Mouse (Mus musculus) forebrain, embryonic 12.5 days (tissue): Measurements from ENCODE around the gene Ccdc92b. TPM values are rescaled to one million over a fixed set of nuclear protein-coding genes. Genes with fewer than 3 reads are reported as not detected.

Experiments
- ATAC-seq: fragments of 200-750 bp; cut with Nextera tagmentation; 2 replicates; pipeline ENCODE4 v1.8.0; 2017; ENCODE audit warnings: moderate TSS enrichment; ENCODE audit not compliant: low FRiP score
- H3K27ac ChIP-seq: fragments of 300-500 bp; sonication (generic); 2 replicates; pipeline ENCODE4 v1.5.1; 2016; ENCODE audit warnings: mild to moderate bottlenecking
- H3K27me3 ChIP-seq: fragments of 300-500 bp; sonication (generic); 2 replicates; pipeline ENCODE4 v1.6.1; 2016; ENCODE audit warnings: mild to moderate bottlenecking
- H3K36me3 ChIP-seq: fragments of 300-500 bp; sonication (generic); replicated peaks from 2 replicates; pipeline ENCODE4 v1.6.1; 2016; ENCODE audit warnings: mild to moderate bottlenecking
- H3K4me1 ChIP-seq: fragments of 300-500 bp; sonication (generic); 2 replicates; pipeline ENCODE4 v1.6.1; 2016
- H3K4me2 ChIP-seq: fragments of 300-500 bp; sonication (generic); 2 replicates; pipeline ENCODE4 v1.6.1; 2016; ENCODE audit warnings: mild to moderate bottlenecking, moderate library complexity
- H3K4me3 ChIP-seq: fragments of 300-500 bp; sonication (generic); replicated peaks from 2 replicates; pipeline ENCODE4 v1.5.1; 2016; ENCODE audit warnings: mild to moderate bottlenecking
- H3K9ac ChIP-seq: fragments of 300-500 bp; sonication (generic); 2 replicates; pipeline ENCODE4 v1.6.1; 2016; ENCODE audit warnings: mild to moderate bottlenecking
- H3K9me3 ChIP-seq: fragments of 300-500 bp; sonication (generic); 2 replicates; pipeline ENCODE4 v1.6.1; 2016
- WGBS: fragments of 180-500 bp; shearing (Covaris S2); methylation state at CpG from one replicate; pipeline ENCODE4 v1.1.7; 2016; 5-methylcytosine and 5-hydroxymethylcytosine counted together
- polyA plus RNA-seq: library from polyadenylated mRNA; unstranded; fragments of >200 nt; fragmentation: Nextera tagmentation; extraction: Ambion mirVana; gene quantifications from 2 replicates; pipeline ENCODE4 v1.2.1, GENCODE M21; 2016

The Ccdc92b gene
- polyA plus RNA-seq, 1 experiment from 2014 or later, result 1.9 TPM

DNA sequence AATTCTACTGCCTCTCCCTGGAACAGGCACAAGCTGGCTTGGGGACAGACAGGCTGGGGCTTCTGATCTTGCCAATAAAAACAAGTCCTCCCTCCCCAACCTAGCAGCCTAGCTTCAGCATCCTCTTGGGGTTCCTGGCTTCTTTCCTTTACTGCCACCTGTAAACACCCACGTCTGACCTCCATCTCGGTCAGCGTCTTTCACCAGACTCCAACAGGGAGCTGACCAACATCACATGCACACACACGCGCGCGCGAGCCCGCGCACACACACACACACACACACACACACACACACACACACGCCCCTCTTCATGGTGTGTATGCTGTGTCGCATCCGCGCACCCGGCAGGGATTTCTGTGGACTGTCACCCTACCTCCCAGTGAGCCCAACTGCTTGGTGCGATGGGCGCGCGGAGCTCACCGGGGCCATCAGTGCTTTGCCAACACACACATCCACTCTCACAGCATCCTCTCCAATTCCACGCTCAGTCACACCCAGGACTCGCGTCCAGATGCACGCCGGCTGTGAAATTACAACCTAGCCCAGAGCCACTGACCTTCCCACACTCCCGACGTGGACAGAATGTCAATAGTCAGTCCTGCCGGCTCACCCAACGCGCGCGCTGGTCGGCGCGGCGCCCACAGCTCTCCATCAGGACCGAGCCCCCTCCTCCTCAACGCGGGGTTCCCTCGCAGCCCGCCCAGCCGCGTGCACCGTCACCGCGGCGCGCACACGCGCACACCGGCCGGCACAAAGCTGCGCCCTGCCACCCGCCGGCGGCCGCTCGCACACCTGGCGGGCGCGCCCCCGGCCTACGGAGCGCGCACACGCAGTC lies 29.8 kb upstream of the Ccdc92b start:
- Histone ChIP-seq H3K4me2 (peak overlapping the region; percentile 71), H3K9ac (peak overlapping the region; percentile 48), H3K27ac (0 out of 2 replicates have a peak overlapping the region, but pooled peaks have one; percentile 5), H3K9me3 (no peaks in the 10 kb centered on the region), H3K27me3 (peaks cover 63% of the 10 kb centered on the region), H3K36me3 (no peaks in the 10 kb centered on the region), H3K4me1 (peaks cover 15% of the 10 kb centered on the region), H3K4me3 (peak overlapping the region; percentile 47)
- 3% methylated on average over 66 of the region's 66 CpGs for WGBS
- peak; percentile 86 for ATAC-seq

DNA sequence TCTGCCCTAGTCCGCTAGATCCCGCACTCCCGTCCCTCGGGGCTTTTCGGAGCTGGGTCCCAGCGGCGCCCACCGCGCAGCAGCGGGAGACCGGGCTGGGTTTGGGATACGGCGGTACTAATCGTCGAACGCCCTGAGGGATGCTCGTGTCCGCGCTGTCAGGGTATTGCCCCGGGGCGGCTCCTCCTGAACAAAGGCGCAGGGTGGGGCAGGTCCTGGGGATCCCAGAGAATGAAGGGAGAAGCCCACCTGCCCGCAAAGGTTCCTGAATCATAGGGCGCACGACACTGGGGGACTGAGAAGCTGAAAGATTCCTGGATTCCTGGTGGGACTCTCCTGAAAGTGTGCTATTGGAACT lies 29.2 kb upstream of the Ccdc92b start:
- peaks cover 15% of the 10 kb centered on the region for H3K4me1 ChIP-seq
- peaks cover 63% of the 10 kb centered on the region for H3K27me3 ChIP-seq
- peak overlapping the region; percentile 71 for H3K4me2 ChIP-seq
- H3K9me3 ChIP-seq, result no peaks in the 10 kb centered on the region
- H3K36me3 ChIP-seq, result no peaks in the 10 kb centered on the region
- under 1% methylated on average over 25 of the region's 25 CpGs for WGBS
- H3K9ac ChIP-seq, result peak overlapping the region; percentile 48
- no peak overlapping the region for H3K27ac ChIP-seq
- peak overlapping the region; percentile 47 for H3K4me3 ChIP-seq
- peak; percentile 21; the same call in 1 of the 2 replicates for ATAC-seq

GRCm38 (mm10) chr11:74590691-74591090 lies 28.7 kb upstream of the Ccdc92b start:
- Histone ChIP-seq H3K9ac (no peak overlapping the region), H3K27ac (no peak overlapping the region), H3K9me3 (no peaks in the 10 kb centered on the region), H3K4me1 (peaks cover 15% of the 10 kb centered on the region), H3K4me2 (peak overlapping the region; percentile 71), H3K36me3 (no peaks in the 10 kb centered on the region), H3K27me3 (peaks cover 63% of the 10 kb centered on the region), H3K4me3 (peak overlapping the region; percentile 47)
- WGBS, result 29% methylated on average over 13 of the region's 13 CpGs
- ATAC-seq, result no peak

- peaks cover 57% of the 10 kb centered on the region for H3K27me3 ChIP-seq
- ATAC-seq, result no peak
- H3K36me3 ChIP-seq, result no peaks in the 10 kb centered on the region
- no peak overlapping the region for H3K27ac ChIP-seq
- 84% methylated on average over 3 of the region's 3 CpGs for WGBS
- H3K9me3 ChIP-seq, result no peaks in the 10 kb centered on the region
- no peak overlapping the region for H3K4me2 ChIP-seq
- peaks cover 12% of the 10 kb centered on the region for H3K4me1 ChIP-seq
- H3K4me3 ChIP-seq, result no peak overlapping the region
- H3K9ac ChIP-seq, result no peak overlapping the region
Observed at GRCm38 (mm10) chr11:74592246-74592645, 27.2 kb upstream of the Ccdc92b start.

GRCm38 (mm10) chr11:74597283-74597989 lies 22.0 kb upstream of the Ccdc92b start:
- H3K9ac ChIP-seq, result no peak overlapping the region
- H3K4me2 ChIP-seq, result no peak overlapping the region
- no peaks in the 10 kb centered on the region for H3K36me3 ChIP-seq
- no peaks in the 10 kb centered on the region for H3K4me1 ChIP-seq
- 76% methylated on average over 4 of the region's 4 CpGs for WGBS
- peaks cover 6% of the 10 kb centered on the region; the same call in 1 of the 2 replicates for H3K27me3 ChIP-seq
- H3K9me3 ChIP-seq, result no peaks in the 10 kb centered on the region
- H3K27ac ChIP-seq, result no peak overlapping the region
- ATAC-seq, result no peak
- H3K4me3 ChIP-seq, result no peak overlapping the region

GRCm38 (mm10) chr11:74597990-74598337 lies 21.4 kb upstream of the Ccdc92b start:
- no peaks in the 10 kb centered on the region for H3K4me1 ChIP-seq
- no peak overlapping the region for H3K27ac ChIP-seq
- peaks cover under 1% of the 10 kb centered on the region; the same call in 1 of the 2 replicates for H3K27me3 ChIP-seq
- no peak overlapping the region for H3K4me3 ChIP-seq
- ATAC-seq, result no peak
- no peaks in the 10 kb centered on the region for H3K9me3 ChIP-seq
- H3K36me3 ChIP-seq, result no peaks in the 10 kb centered on the region
- H3K9ac ChIP-seq, result no peak overlapping the region
- no peak overlapping the region for H3K4me2 ChIP-seq

DNA sequence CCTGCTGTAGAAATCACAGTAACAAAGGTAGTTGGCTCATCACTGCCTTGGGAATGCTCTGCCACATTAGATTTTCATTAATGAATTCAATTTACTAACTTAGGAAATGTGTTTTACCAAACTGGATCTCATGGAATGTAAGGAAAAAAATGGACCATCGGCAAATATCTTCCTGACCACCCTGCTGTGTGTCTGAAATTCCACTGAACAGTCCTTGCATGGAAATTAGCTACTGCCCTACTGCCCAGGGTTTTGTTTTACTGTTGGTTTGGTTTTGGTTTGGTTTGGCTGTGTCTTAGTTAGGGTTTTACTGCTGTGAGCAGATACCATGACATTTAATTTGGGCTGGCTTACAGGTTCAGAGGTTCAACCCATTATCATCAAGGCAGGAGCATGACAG lies 17.1 kb upstream of the Ccdc92b start:
- WGBS, result 92% methylated on average over 1 of the region's 1 CpGs
- ATAC-seq, result no peak
- no peaks in the 10 kb centered on the region for H3K4me1 ChIP-seq
- H3K27ac ChIP-seq, result no peak overlapping the region
- H3K9ac ChIP-seq, result no peak overlapping the region
- H3K4me2 ChIP-seq, result no peak overlapping the region
- no peak overlapping the region for H3K4me3 ChIP-seq
- no peaks in the 10 kb centered on the region for H3K27me3 ChIP-seq
- no peaks in the 10 kb centered on the region for H3K36me3 ChIP-seq
- no peaks in the 10 kb centered on the region for H3K9me3 ChIP-seq

GRCm38 (mm10) chr11:74610068-74610467 lies 9.3 kb upstream of the Ccdc92b start:
- no peak overlapping the region for H3K27ac ChIP-seq
- 25% methylated on average over 5 of the region's 5 CpGs for WGBS
- H3K9ac ChIP-seq, result peak overlapping the region; percentile 44; the same call in 1 of the 2 replicates
- no peak overlapping the region; the same call in 1 of the 2 replicates for H3K4me3 ChIP-seq
- peak overlapping the region; percentile 62 for H3K4me2 ChIP-seq
- H3K4me1 ChIP-seq, result peaks cover 8% of the 10 kb centered on the region
- no peak for ATAC-seq
- H3K27me3 ChIP-seq, result peaks cover 56% of the 10 kb centered on the region
- H3K9me3 ChIP-seq, result no peaks in the 10 kb centered on the region
- no peaks in the 10 kb centered on the region for H3K36me3 ChIP-seq

DNA sequence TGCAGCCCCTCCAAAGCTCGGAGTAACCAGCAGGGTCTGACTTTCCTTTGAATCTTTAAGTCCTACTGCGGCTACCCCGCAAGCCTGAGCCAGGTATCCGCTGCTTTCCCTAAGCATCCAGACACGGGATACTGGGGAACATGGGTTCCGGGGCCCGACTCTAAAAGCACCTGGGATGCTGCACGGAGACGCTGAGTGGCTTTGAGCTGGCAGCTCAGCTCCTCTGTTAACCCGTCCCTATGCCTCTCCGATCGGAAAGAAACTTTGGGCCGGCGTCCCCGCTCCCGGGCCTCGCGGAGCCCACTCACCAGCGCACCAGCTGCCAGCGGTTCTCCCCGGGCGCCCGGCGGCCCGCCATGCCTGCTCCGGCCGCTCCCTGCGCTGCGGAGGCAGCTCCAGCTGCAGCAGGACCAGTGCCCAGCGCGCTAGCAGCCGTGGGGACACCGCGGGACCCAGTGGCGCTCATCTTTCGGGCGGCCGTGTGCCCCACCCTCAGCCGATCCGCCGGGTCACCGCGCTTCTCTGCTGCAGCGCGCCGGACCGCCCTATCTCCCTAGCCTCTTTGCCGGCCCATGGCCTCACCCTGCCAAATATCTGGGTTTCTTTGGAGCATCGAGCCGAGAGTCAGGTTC lies 8.7 kb upstream of the Ccdc92b start, which contains the start of gene Rap1gap2:
Rap1gap2 (minus strand) TSS at position 371 of the 632 bp plus-strand sequence.
- ATAC-seq, result no peak
- H3K9ac ChIP-seq, result peak within 1 kb of the TSS; percentile 44
- peaks cover 60% of the 10 kb centered on the region for H3K27me3 ChIP-seq
- peak within 1 kb of the TSS; percentile 39 for H3K4me3 ChIP-seq
- peaks cover 8% of the 10 kb centered on the region for H3K4me1 ChIP-seq
- H3K9me3 ChIP-seq, result no peaks in the 10 kb centered on the region
- WGBS, result under 1% methylated on average over 49 of the region's 50 CpGs
- H3K36me3 ChIP-seq, result no peaks in the 10 kb centered on the region
- H3K4me2 ChIP-seq, result peak within 1 kb of the TSS; percentile 62
- no peak within 1 kb of the TSS for H3K27ac ChIP-seq

- 22% methylated on average over 7 of the region's 7 CpGs for WGBS
- Histone ChIP-seq H3K4me2 (no peak overlapping the region), H3K27me3 (peaks cover 66% of the 10 kb centered on the region), H3K4me3 (no peak overlapping the region), H3K36me3 (no peaks in the 10 kb centered on the region), H3K4me1 (peaks cover 8% of the 10 kb centered on the region), H3K9ac (no peak overlapping the region), H3K9me3 (no peaks in the 10 kb centered on the region), H3K27ac (no peak overlapping the region)
- ATAC-seq, result no peak
Observed at GRCm38 (mm10) chr11:74611437-74611836, 8.0 kb upstream of the Ccdc92b start.

GRCm38 (mm10) chr11:74613428-74613827 lies 6.0 kb upstream of the Ccdc92b start:
- 70% methylated on average over 4 of the region's 4 CpGs for WGBS
- no peak overlapping the region for H3K4me2 ChIP-seq
- ATAC-seq, result no peak
- no peak overlapping the region for H3K9ac ChIP-seq
- H3K4me3 ChIP-seq, result no peak overlapping the region
- no peak overlapping the region for H3K27ac ChIP-seq
- H3K4me1 ChIP-seq, result peaks cover 8% of the 10 kb centered on the region
- H3K9me3 ChIP-seq, result no peaks in the 10 kb centered on the region
- H3K27me3 ChIP-seq, result peaks cover 70% of the 10 kb centered on the region
- no peaks in the 10 kb centered on the region for H3K36me3 ChIP-seq

GRCm38 (mm10) chr11:74615571-74615970 lies 3.8 kb upstream of the Ccdc92b start:
- Histone ChIP-seq H3K9ac (no peak overlapping the region), H3K4me1 (peaks cover 19% of the 10 kb centered on the region), H3K4me2 (no peak overlapping the region), H3K4me3 (no peak overlapping the region), H3K9me3 (no peaks in the 10 kb centered on the region), H3K36me3 (no peaks in the 10 kb centered on the region), H3K27ac (no peak overlapping the region), H3K27me3 (peaks cover 72% of the 10 kb centered on the region)
- 55% methylated on average over 5 of the region's 5 CpGs for WGBS
- no peak for ATAC-seq
